Mouse (Mus musculus) liver, embryonic 14.5 days (tissue): ENCODE results near the gene St8sia6.

Source experiments
- CTCF ChIP-seq: IDR thresholded peaks from 2 replicates; pipeline ENCODE4 v1.5.1; 2016; ENCODE audit warnings: antibody characterized with exemption, low read depth, control low read depth
- EP300 ChIP-seq: IDR thresholded peaks from 2 replicates; pipeline ENCODE4 v1.6.1; 2016; ENCODE audit warnings: antibody characterized with exemption, low read depth

GRCm38 (mm10) chr2:13776453-13776852 lies 17.4 kb downstream of the St8sia6 start:
- no peak for TF ChIP-seq CTCF
- TF ChIP-seq EP300 = no peak
